Mouse (Mus musculus) lung, postnatal 0 days (tissue): Measurements from ENCODE around the gene Traf3ip1.

Experiments
- CTCF ChIP-seq: IDR thresholded peaks from 2 replicates; pipeline ENCODE4 v1.5.1; 2016; ENCODE audit warnings: antibody characterized with exemption, mild to moderate bottlenecking
- EP300 ChIP-seq: IDR thresholded peaks from 2 replicates; pipeline ENCODE4 v1.6.1; 2016; ENCODE audit warnings: antibody characterized with exemption, mild to moderate bottlenecking, control low read depth

DNA sequence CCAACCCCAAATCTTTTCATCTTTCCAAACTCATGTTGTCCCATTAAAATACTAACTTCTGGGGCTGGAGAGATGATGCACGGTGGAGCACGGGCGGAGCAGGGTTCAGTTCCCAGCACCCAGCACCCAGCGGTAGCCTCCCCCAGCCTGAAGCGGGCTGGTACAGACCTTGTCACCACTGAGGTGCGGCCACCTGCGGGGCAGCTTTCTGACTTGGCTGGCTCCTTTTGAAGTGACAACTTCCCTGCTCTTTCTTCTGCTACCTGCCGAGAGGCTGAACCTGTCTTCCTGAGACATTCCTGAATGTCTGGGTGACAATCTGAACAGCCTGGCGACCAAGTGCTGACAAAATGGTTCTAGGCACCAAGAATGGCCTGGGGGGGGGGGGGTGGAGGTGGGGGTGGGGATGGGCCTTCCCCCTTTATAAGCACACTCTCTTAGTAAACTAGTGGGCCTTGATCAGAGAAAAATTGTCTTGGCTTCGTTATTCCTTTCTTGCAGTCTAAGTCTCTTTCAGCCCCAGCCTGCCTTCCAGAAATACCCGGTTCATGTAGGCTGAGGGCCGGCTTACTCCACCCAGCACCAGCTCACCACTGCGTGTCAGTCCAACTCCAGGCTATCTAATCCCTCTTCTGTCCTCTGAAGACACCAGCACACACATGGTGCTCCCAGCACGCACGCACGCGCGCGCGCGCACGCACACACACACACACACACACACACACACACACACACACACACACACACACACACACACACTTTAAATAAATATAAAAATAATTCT, 43.5 kb downstream of the Traf3ip1 start:
- TF ChIP-seq CTCF (no peak), EP300 (no peak)
